Mouse (Mus musculus) neural tube, embryonic 12.5 days (tissue): ENCODE measurements around the gene Smcp. TPM values are rescaled to one million over a fixed set of nuclear protein-coding genes. Genes with fewer than 3 reads are reported as not detected.

ENCODE experiments used
- ATAC-seq: fragments of 200-750 bp; cut with Nextera tagmentation; 2 replicates; pipeline ENCODE4 v1.8.0; 2017; ENCODE audit warnings: low read depth, mild to moderate bottlenecking, moderate TSS enrichment, moderate library complexity; ENCODE audit not compliant: low FRiP score
- H3K27ac ChIP-seq: fragments of 300-500 bp; sonication (generic); 2 replicates; pipeline ENCODE4 v1.5.1; 2016
- H3K27me3 ChIP-seq: fragments of 300-500 bp; sonication (generic); replicated peaks from 2 replicates; pipeline ENCODE4 v1.6.1; 2016; ENCODE audit warnings: mild to moderate bottlenecking
- H3K36me3 ChIP-seq: fragments of 300-500 bp; sonication (generic); 2 replicates; pipeline ENCODE4 v1.6.1; 2016; ENCODE audit warnings: mild to moderate bottlenecking
- H3K4me1 ChIP-seq: fragments of 300-500 bp; sonication (generic); 2 replicates; pipeline ENCODE4 v1.6.1; 2016
- H3K4me2 ChIP-seq: fragments of 300-500 bp; sonication (generic); replicated peaks from 2 replicates; pipeline ENCODE4 v1.6.1; 2016; ENCODE audit warnings: mild to moderate bottlenecking
- H3K4me3 ChIP-seq: fragments of 300-500 bp; sonication (generic); 2 replicates; pipeline ENCODE4 v1.5.1; 2016
- H3K9ac ChIP-seq: fragments of 300-500 bp; sonication (generic); 2 replicates; pipeline ENCODE4 v1.6.1; 2016; ENCODE audit warnings: mild to moderate bottlenecking
- H3K9me3 ChIP-seq: fragments of 300-500 bp; sonication (generic); 2 replicates; pipeline ENCODE4 v1.6.1; 2016; ENCODE audit warnings: mild to moderate bottlenecking
- WGBS: fragments of 180-500 bp; shearing (Covaris S2); methylation state at CpG from one replicate; pipeline ENCODE4 v1.1.7; 2016; 5-methylcytosine and 5-hydroxymethylcytosine counted together
- polyA plus RNA-seq: library from polyadenylated mRNA; unstranded; fragments of >200 nt; fragmentation: Nextera tagmentation; extraction: Ambion mirVana; gene quantifications from 2 replicates; pipeline ENCODE4 v1.2.1, GENCODE M21; 2016

Gene Smcp
- polyA plus RNA-seq, 1 experiment from 2014 or later: not detected

DNA sequence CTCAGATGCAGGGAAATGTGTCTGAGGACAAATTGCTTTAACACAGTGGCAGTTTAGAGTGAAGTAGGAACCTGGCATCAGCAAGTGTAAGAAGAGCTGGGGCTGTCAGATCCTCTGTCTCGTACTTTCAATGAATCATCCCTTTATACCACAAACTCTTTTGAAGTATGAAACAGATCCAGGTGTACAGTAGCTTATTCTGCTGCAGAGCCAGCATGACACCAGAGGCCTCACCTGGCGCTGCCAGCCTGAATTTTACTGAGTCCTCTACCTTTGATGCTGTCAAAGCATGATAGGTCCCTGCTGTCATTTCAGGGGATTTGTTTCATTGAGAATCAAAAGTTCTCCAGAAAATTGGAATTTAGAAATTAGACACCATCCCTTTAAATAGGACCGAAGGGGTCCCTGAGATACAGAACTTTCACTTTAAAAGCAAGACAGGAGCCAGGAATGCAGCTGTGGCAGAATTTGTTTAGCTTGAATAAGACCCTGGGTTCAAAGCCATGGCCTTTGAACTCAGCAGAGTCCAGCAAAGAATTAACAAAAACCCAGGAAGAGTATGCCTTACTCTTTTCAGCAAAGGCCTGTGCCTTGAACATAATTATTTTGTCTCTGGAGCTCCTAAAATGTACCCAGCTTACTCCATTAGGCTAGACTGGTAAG is 5.5 kb downstream of the Smcp start:
- H3K36me3 ChIP-seq: no peaks in the 10 kb centered on the region
- H3K9ac ChIP-seq: no peak overlapping the region
- H3K4me3 ChIP-seq: no peak overlapping the region
- WGBS: 73% methylated on average over 3 of the region's 3 CpGs
- H3K9me3 ChIP-seq: no peaks in the 10 kb centered on the region
- no peaks in the 10 kb centered on the region for H3K4me1 ChIP-seq
- H3K27me3 ChIP-seq: no peaks in the 10 kb centered on the region
- ATAC-seq: no peak
- H3K27ac ChIP-seq: no peak overlapping the region
- H3K4me2 ChIP-seq: no peak overlapping the region

GRCm38 (mm10) chr3:92579508-92579907 is 9.3 kb downstream of the Smcp start:
- H3K27ac ChIP-seq: no peak overlapping the region
- H3K9ac ChIP-seq: no peak overlapping the region
- H3K4me1 ChIP-seq: no peaks in the 10 kb centered on the region
- H3K4me2 ChIP-seq: no peak overlapping the region
- H3K9me3 ChIP-seq: no peaks in the 10 kb centered on the region
- no peak for ATAC-seq
- no peaks in the 10 kb centered on the region for H3K36me3 ChIP-seq
- H3K4me3 ChIP-seq: no peak overlapping the region
- H3K27me3 ChIP-seq: no peaks in the 10 kb centered on the region
- WGBS: 68% methylated on average over 1 of the region's 1 CpGs

DNA sequence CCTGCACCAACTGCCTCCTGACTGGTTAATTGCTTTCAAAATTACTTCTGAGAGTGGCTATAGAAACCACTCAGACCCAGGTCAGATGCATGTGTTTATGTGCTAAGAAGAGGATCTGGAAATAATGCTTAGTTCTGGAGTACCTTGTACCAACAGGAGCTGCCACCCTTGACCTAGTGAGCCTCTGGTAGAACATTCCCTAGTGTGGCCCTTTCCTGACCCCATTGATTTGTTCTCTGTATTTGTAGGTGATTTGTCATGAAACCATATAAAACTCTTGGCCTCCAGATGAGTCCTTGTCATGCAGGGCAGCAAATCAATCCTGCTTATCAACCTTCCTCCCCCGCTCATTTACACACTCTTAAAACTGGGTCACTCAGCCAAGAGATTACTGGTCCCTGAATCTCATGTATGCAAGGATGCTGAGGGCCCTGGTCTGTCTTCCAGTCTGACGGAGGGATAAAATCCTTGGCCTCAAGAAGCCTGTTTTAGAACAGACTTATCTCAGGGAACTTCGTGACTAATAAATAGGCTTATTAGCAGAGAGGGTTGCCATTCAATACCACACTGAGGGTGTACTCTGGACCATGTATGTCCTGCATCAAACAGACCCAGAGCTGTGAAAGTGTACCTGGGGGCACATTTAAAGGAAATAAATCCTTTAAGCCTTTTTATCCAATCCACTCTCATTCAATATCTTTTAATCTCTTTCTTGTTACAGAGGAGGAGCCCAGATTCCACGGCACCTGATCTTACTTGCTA is 10.0 kb downstream of the Smcp start:
- ATAC-seq: no peak
- Histone ChIP-seq H3K9me3 (no peaks in the 10 kb centered on the region), H3K27ac (no peak overlapping the region), H3K9ac (no peak overlapping the region), H3K4me1 (no peaks in the 10 kb centered on the region), H3K4me3 (no peak overlapping the region), H3K36me3 (no peaks in the 10 kb centered on the region), H3K27me3 (no peaks in the 10 kb centered on the region), H3K4me2 (no peak overlapping the region)
- WGBS: 76% methylated on average over 4 of the region's 4 CpGs

DNA sequence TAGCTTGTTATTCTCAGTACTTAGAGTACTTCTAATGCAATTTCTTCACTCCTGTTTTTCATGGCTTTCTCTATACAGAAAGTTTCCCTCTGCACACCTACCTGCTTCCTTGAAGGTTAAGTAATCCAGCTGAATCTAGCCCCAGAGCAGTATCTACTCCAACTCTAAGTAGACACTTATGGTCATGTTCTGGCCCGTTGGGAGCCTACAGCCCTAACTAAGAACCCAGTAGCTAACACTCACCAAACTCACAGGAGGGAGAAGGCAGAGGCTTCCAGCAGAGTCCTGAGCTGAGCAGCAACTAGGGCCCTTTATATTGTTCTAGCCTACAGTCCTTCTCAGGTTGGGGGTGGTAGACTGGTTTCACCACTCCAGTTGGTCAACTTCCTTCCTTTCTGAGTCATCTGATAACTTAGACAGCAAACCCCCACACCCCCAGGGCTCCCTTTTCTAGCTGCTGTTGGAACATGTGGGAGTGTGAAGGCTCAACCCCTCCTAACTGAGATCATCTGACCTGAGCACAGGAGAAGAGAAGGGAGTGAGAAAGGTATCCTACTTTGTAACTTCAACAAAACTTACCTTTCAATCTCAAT is 15.3 kb downstream of the Smcp start, which contains the start of gene Ivl:
TSS of gene Ivl (minus strand) at position 287 of the 593 bp plus-strand sequence.
- no peak within 1 kb of the TSS for H3K4me2 ChIP-seq
- H3K9me3 ChIP-seq: no peaks in the 10 kb centered on the region
- H3K4me1 ChIP-seq: no peaks in the 10 kb centered on the region
- H3K4me3 ChIP-seq: no peak within 1 kb of the TSS
- no peaks in the 10 kb centered on the region for H3K36me3 ChIP-seq
- WGBS: 82% methylated on average over 1 of the region's 1 CpGs
- no peak within 1 kb of the TSS for H3K9ac ChIP-seq
- H3K27ac ChIP-seq: no peak within 1 kb of the TSS
- H3K27me3 ChIP-seq: no peaks in the 10 kb centered on the region
- no peak for ATAC-seq

DNA sequence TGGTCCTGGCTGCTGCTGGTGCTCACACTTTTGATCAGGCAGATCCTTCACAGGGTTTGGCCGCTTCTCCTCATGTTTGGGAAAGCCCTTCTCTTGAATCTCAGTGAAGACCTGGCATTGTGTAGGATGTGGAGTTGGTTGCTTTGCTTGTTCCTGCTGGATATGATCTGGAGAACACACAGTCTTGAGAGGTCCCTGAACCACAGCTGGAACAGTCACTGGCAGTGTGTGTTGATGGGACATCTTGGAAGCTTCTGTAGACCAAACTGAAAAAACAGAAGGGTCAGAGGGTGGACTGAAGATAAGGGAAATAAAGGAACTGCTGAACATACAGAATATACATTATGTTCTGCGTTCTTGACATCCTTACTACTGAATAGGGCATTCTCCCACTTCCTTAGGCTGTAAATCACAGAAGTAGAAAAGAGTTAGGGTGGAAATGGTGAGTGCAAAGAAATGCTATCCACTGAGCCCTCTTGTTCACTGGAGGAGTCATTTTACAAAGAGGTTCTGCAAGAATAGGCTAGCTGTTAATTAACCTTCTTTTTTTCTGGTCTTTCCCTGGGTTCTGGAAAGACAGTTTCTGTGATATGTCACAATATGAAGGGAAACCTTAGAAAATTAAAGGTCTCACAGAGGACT is 16.2 kb downstream of the Smcp start:
- Histone ChIP-seq H3K4me2 (no peak overlapping the region), H3K9ac (no peak overlapping the region), H3K4me1 (no peaks in the 10 kb centered on the region), H3K27me3 (no peaks in the 10 kb centered on the region), H3K27ac (no peak overlapping the region), H3K4me3 (no peak overlapping the region), H3K36me3 (no peaks in the 10 kb centered on the region), H3K9me3 (no peaks in the 10 kb centered on the region)
- 35% methylated on average over 2 of the region's 2 CpGs for WGBS
- no peak for ATAC-seq

GRCm38 (mm10) chr3:92568752-92569151 is 20.0 kb downstream of the Smcp start:
- Histone ChIP-seq H3K27ac (no peak overlapping the region), H3K36me3 (no peaks in the 10 kb centered on the region), H3K27me3 (no peaks in the 10 kb centered on the region), H3K4me2 (no peak overlapping the region), H3K4me1 (no peaks in the 10 kb centered on the region), H3K9me3 (no peaks in the 10 kb centered on the region), H3K9ac (no peak overlapping the region), H3K4me3 (no peak overlapping the region)
- no peak for ATAC-seq
- 92% methylated on average over 2 of the region's 2 CpGs for WGBS

DNA sequence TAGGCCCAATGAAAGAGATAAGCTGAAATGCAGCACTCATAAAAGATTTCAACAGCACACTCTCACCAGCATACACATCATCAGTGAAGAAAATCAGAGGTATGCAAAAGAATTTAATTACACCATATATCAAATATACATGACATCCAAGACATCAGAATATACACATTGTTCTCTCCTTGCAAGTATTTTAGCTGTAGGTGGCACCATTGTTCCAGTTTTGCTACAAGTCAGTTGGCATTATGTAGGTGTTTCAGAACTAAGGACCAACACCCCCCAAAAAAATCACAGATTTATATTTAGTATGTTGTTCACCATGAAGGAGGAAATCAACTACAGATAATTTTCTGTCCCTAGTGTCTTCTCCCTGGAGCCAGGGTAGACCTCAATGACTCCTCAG is 23.4 kb downstream of the Smcp start:
- no peak overlapping the region for H3K4me2 ChIP-seq
- H3K4me3 ChIP-seq: no peak overlapping the region
- no peak for ATAC-seq
- no peak overlapping the region for H3K27ac ChIP-seq
- H3K9ac ChIP-seq: no peak overlapping the region
- H3K36me3 ChIP-seq: no peaks in the 10 kb centered on the region
- no peaks in the 10 kb centered on the region for H3K4me1 ChIP-seq
- H3K27me3 ChIP-seq: no peaks in the 10 kb centered on the region
- H3K9me3 ChIP-seq: no peaks in the 10 kb centered on the region

GRCm38 (mm10) chr3:92534411-92534810 is 54.4 kb downstream of the Smcp start, which contains the start of gene 2310046K23Rik:
TSS of gene 2310046K23Rik (minus strand) at chr3:92534511.
- H3K9me3 ChIP-seq: no peaks in the 10 kb centered on the region
- no peak for ATAC-seq
- H3K4me1 ChIP-seq: no peaks in the 10 kb centered on the region
- WGBS: 85% methylated on average over 3 of the region's 3 CpGs
- H3K27me3 ChIP-seq: no peaks in the 10 kb centered on the region
- H3K4me2 ChIP-seq: no peak within 1 kb of the TSS
- no peak within 1 kb of the TSS for H3K27ac ChIP-seq
- no peaks in the 10 kb centered on the region for H3K36me3 ChIP-seq
- H3K4me3 ChIP-seq: no peak within 1 kb of the TSS
- no peak within 1 kb of the TSS for H3K9ac ChIP-seq

Other genes with a start within 250 kb of the Smcp start
- gene Sprr2d, start 249.9 kb downstream of the Smcp start, polyA plus RNA-seq: not detected in 2 replicates
- not detected in 2 replicates for gene Sprr2e, start 236.9 kb downstream of the Smcp start, polyA plus RNA-seq
- gene Sprr2f, start 223.8 kb downstream of the Smcp start, polyA plus RNA-seq: not detected in 2 replicates
- gene Sprr2h, start 203.3 kb downstream of the Smcp start, polyA plus RNA-seq: not detected in 2 replicates
- gene Sprr2i, start 181.0 kb downstream of the Smcp start, polyA plus RNA-seq: not detected in 2 replicates
- not detected in 2 replicates for gene Sprr2j-ps, start 170.9 kb downstream of the Smcp start, polyA plus RNA-seq
- gene Gm9774, start 159.6 kb downstream of the Smcp start, polyA plus RNA-seq: 7.4 and 8.9 TPM in 2 replicates
- gene Sprr2k, start 156.4 kb downstream of the Smcp start, polyA plus RNA-seq: not detected in 2 replicates
- not detected in 2 replicates for gene Sprr1b, start 150.2 kb downstream of the Smcp start, polyA plus RNA-seq
- not detected in 2 replicates for gene Sprr3, start 130.3 kb downstream of the Smcp start, polyA plus RNA-seq
- gene Sprr1a, start 103.1 kb downstream of the Smcp start, polyA plus RNA-seq: not detected in 2 replicates
- not detected in 2 replicates for gene Sprr4, start 88.5 kb downstream of the Smcp start, polyA plus RNA-seq
- gene 2310046K23Rik, start 54.5 kb downstream of the Smcp start, polyA plus RNA-seq: not detected in 2 replicates
- 0.10 and 0.13 TPM in 2 replicates for gene Ivl, start 15.3 kb downstream of the Smcp start, polyA plus RNA-seq
- gene 2210017I01Rik, start 18.5 kb upstream of the Smcp start, polyA plus RNA-seq: not detected in 2 replicates
- gene Lce6a, start 32.7 kb upstream of the Smcp start, polyA plus RNA-seq: not detected in 2 replicates
- gene Lce1a1, start 59.3 kb upstream of the Smcp start, polyA plus RNA-seq: not detected in 2 replicates
- gene Lce1b, start 67.9 kb upstream of the Smcp start, polyA plus RNA-seq: not detected in 2 replicates
- gene Lce1a2, start 81.3 kb upstream of the Smcp start, polyA plus RNA-seq: not detected in 2 replicates
- gene Lce1c, start 90.2 kb upstream of the Smcp start, polyA plus RNA-seq: not detected in 2 replicates
- not detected in 2 replicates for gene Lce1d, start 98.2 kb upstream of the Smcp start, polyA plus RNA-seq
- gene Lce1e, start 120.1 kb upstream of the Smcp start, polyA plus RNA-seq: not detected in 2 replicates
- gene Lce1f, start 131.4 kb upstream of the Smcp start, polyA plus RNA-seq: not detected in 2 replicates
- not detected in 2 replicates for gene Gm38119, start 150.1 kb upstream of the Smcp start, polyA plus RNA-seq
- not detected in 2 replicates for gene Lce1g, start 163.3 kb upstream of the Smcp start, polyA plus RNA-seq
- gene Lce1h, start 176.1 kb upstream of the Smcp start, polyA plus RNA-seq: not detected in 2 replicates
- gene Lce1i, start 189.9 kb upstream of the Smcp start, polyA plus RNA-seq: not detected in 2 replicates
- gene Lce1j, start 201.5 kb upstream of the Smcp start, polyA plus RNA-seq: not detected in 2 replicates
- not detected in 2 replicates for gene Lce1k, start 218.9 kb upstream of the Smcp start, polyA plus RNA-seq
- gene Kprp, start 238.2 kb upstream of the Smcp start, polyA plus RNA-seq: not detected in 2 replicates